Mouse (Mus musculus) E14TG2a.4 (cell line): ENCODE measurements at regions not wholly inside any gene's neighbourhood (a gene's known extent, or its start where the extent isn't known, plus 50 kb on each side); places are given as distances from the start of the nearest gene placed in this dataset.

Source experiments
- H3K27me3 ChIP-seq: 2 replicates; pipeline ENCODE4 v1.6.1; 2014; ENCODE audit warnings: low read length, control low read depth; ENCODE audit not compliant: insufficient read depth
- H3K36me3 ChIP-seq: 2 replicates; pipeline ENCODE4 v1.6.1; 2014; ENCODE audit warnings: low read length, control low read depth; ENCODE audit not compliant: insufficient read depth
- H3K4me1 ChIP-seq: replicated peaks from 2 replicates; pipeline ENCODE4 v1.6.1; 2014; ENCODE audit warnings: low read depth, low read length, control low read depth
- H3K4me3 ChIP-seq: replicated peaks from 2 replicates; pipeline ENCODE4 v1.5.1; 2014; ENCODE audit warnings: mild to moderate bottlenecking, low read length
- H3K9me3 ChIP-seq: 2 replicates; pipeline ENCODE4 v1.6.1; 2014; ENCODE audit warnings: low read length, control low read depth
- CTCF ChIP-seq: conservative IDR thresholded peaks from 2 replicates; pipeline ENCODE4 v1.5.1; 2014; ENCODE audit warnings: low read length
- NANOG ChIP-seq: IDR thresholded peaks from 2 replicates; pipeline ENCODE4 v1.6.1; 2014; ENCODE audit warnings: borderline replicate concordance, low read length, mixed read lengths
- POU5F1 ChIP-seq: IDR thresholded peaks from 2 replicates; pipeline ENCODE4 v1.6.1; 2014; ENCODE audit warnings: low read length, borderline replicate concordance

- Histone ChIP-seq H3K27me3 (peaks cover 6% of the 10 kb centered on the region; the same call in 1 of the 2 replicates), H3K36me3 (no peaks in the 10 kb centered on the region), H3K4me3 (no peak overlapping the region), H3K4me1 (no peaks in the 10 kb centered on the region), H3K9me3 (peaks cover 6% of the 10 kb centered on the region; the same call in 1 of the 2 replicates)
- TF ChIP-seq POU5F1 (no peak), CTCF (peak; percentile 97), NANOG (no peak)
These were observed 62.9 kb downstream of the Amer3 start for GRCm38 (mm10) chr1:34642304-34642893.

DNA sequence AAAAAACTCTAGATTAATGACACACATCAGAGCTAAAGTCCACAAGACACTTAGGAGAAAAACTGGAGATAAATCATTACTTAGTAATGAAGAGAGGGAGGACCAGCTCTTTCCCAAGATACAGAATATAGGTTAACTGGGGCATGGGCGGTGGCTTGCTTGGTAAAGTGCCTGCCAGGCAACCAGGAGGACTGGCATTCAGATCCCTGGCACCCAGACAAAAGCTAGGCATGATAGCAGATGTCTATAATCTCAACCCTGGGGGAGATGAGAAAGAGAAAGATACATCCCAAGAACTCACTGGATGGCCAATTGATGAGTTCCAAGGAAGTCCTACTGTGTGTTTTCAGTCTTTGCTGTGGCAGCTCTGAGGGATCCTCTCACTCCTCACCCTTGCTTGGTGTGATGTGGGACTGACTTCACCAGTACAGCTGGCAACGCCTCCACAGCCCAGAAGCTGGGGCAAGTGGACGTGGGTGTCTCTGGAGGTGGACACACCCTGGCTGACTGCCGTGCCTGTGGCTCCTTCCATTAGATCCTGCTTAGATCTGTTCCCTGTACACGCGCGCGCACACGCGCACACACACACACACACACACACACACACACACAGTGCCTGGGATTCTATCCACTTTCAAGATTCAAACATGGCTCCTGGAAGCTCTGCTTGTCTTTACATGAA is 74.6 kb downstream of the Amer3 start:
- no peaks in the 10 kb centered on the region for H3K4me1 ChIP-seq
- no peak overlapping the region for H3K4me3 ChIP-seq
- H3K9me3 ChIP-seq, result 0 out of 2 replicates have a peak, but pooled peaks cover 3% of the 10 kb centered on the region
- TF ChIP-seq POU5F1 (no peak), NANOG (no peak)
- H3K36me3 ChIP-seq, result no peaks in the 10 kb centered on the region
- 0 out of 2 replicates have a peak, but pooled peaks cover 3% of the 10 kb centered on the region for H3K27me3 ChIP-seq

DNA sequence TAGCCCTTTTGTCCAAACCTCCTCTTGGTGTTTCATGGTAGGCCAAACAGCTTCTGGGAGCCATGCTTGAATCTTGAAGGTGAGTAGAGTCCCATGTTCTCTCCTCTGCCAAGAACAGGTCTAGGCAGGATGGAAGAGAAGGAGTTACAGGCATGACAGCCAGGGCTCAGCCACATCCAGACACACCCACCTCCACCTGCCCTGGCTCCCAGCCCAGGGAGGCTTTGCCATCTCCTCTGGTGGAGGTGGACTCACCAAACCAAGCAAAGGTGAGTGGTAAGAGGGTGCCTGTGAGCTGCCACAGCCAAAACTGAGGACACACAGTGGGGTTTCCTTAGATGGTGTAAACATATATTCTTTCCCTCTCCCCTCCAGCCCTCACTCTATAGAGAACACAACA is 78.0 kb downstream of the Amer3 start:
- TF ChIP-seq NANOG (no peak), POU5F1 (no peak), CTCF (no peak)
- Histone ChIP-seq H3K4me1 (no peaks in the 10 kb centered on the region), H3K9me3 (0 out of 2 replicates have a peak, but pooled peaks cover 3% of the 10 kb centered on the region), H3K36me3 (no peaks in the 10 kb centered on the region), H3K4me3 (no peak overlapping the region), H3K27me3 (peaks cover 3% of the 10 kb centered on the region; the same call in 1 of the 2 replicates)

- no peak overlapping the region for H3K4me3 ChIP-seq
- TF ChIP-seq CTCF (no peak), NANOG (no peak), POU5F1 (no peak)
- no peaks in the 10 kb centered on the region for H3K36me3 ChIP-seq
- H3K4me1 ChIP-seq, result peaks cover 11% of the 10 kb centered on the region
- H3K9me3 ChIP-seq, result no peaks in the 10 kb centered on the region
- H3K27me3 ChIP-seq, result peaks cover 14% of the 10 kb centered on the region
These were observed 84.6 kb downstream of the Amer3 start for GRCm38 (mm10) chr1:34663875-34664547.

- peaks cover 15% of the 10 kb centered on the region for H3K27me3 ChIP-seq
- H3K36me3 ChIP-seq, result no peaks in the 10 kb centered on the region
- no peak for TF ChIP-seq CTCF
- TF ChIP-seq NANOG, result no peak
- no peak for TF ChIP-seq POU5F1
- no peaks in the 10 kb centered on the region for H3K9me3 ChIP-seq
- peaks cover 11% of the 10 kb centered on the region for H3K4me1 ChIP-seq
- H3K4me3 ChIP-seq, result no peak overlapping the region
These were observed 85.5 kb downstream of the Amer3 start for GRCm38 (mm10) chr1:34664816-34665511.

DNA sequence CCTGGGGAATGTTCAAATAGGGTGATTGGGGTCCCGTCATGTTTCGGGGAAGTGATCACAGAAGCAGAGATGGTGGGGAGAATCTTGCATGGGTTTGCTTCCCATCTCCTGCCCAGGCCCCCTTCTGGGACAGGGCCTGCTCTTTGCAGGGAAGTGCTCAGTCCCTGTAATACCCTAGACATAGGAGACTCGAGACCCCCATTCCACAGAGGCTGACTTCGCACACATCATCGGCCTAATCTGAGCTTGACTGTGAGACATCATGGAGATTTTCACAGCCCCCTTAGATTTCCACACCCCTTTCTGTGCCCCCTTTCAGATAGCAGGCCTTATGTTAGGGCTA is 86.0 kb downstream of the Amer3 start:
- peaks cover 11% of the 10 kb centered on the region for H3K4me1 ChIP-seq
- peaks cover 15% of the 10 kb centered on the region for H3K27me3 ChIP-seq

DNA sequence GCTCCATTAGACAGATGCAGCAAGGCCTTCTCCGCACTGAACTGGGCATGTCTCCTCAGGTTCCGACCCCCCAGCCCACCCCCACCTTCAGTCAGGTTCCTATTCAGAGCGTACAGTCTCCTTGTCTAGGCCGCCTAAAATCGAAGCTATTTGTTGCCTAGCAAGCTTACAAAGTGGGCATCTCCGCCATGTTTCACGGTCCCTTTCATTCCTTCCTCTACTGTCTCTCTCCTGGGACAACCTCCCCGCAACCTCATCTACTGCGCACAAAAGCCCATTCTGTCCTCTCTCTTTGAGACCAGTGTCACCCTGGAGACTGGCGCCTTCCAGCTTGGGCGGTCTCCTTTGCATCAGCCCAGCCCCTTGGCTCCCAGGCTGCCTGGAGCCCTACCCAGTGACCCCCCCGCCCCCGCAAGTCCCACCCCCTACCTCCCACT is 86.8 kb downstream of the Amer3 start:
- TF ChIP-seq POU5F1, result no peak
- TF ChIP-seq CTCF, result no peak
- no peak for TF ChIP-seq NANOG
- no peak overlapping the region for H3K4me3 ChIP-seq
- peaks cover 18% of the 10 kb centered on the region for H3K27me3 ChIP-seq
- no peaks in the 10 kb centered on the region for H3K9me3 ChIP-seq
- H3K36me3 ChIP-seq, result no peaks in the 10 kb centered on the region
- H3K4me1 ChIP-seq, result peaks cover 11% of the 10 kb centered on the region

More for the DNA sequence above, 86.0 kb downstream of the Amer3 start:
- TF ChIP-seq NANOG (no peak), POU5F1 (no peak), CTCF (no peak)
- Histone ChIP-seq H3K36me3 (no peaks in the 10 kb centered on the region), H3K4me3 (no peak overlapping the region), H3K9me3 (no peaks in the 10 kb centered on the region)
